In genomic region chr17:69495531-69495930, GRCm38 (mm10) we compare ENCODE assay signal across 11 mouse cellular contexts. TPM values are rescaled to one million over a fixed set of nuclear protein-coding genes. Genes with fewer than 3 reads are reported as not detected.
DNase-seq lines count a peak whose midpoint lies in the region; ATAC-seq and TF ChIP-seq lines count a peak whose summit lies in the region.
"Had no signal": no experiment of that assay in that cellular context is flagged by ENCODE, and none has a peak within 500 bp of the region (broad histone marks: within the 10 kb centered on the region; RNA-seq: fewer than 3 reads in every experiment).

No protein-coding gene starts in this region.

- no peak overlapping the region for H3K27ac ChIP-seq in kidney, postnatal 0 days

- H3K4me2 ChIP-seq in kidney, postnatal 0 days (ENCODE audit: low read length): no peak overlapping the region

- no peak overlapping the region for H3ac ChIP-seq in C2C12 (ENCODE audit: control insufficient read depth, insufficient read length, low read depth)

- TF ChIP-seq CTCF in kidney, postnatal 0 days (IDR thresholded peaks at IDR 0.05; ENCODE audit: low read depth): peak; percentile 47
- TF ChIP-seq CTCF in C2C12 (IDR thresholded peaks at IDR 0.05; ENCODE audit: control insufficient read depth, insufficient read depth, insufficient read length): no peak

- H3K9ac ChIP-seq in kidney, postnatal 0 days (ENCODE audit: low read depth, low read length): no peak overlapping the region

- H3K79me2 ChIP-seq in C2C12 (ENCODE audit: control insufficient read depth, insufficient read depth): no peaks in the 10 kb centered on the region

- H3K4me3 ChIP-seq in kidney, postnatal 0 days (replicated peaks; ENCODE audit: low read depth, low read length): no peak overlapping the region
- no peak overlapping the region for H3K4me3 ChIP-seq in C2C12 (ENCODE audit: insufficient read depth, poor library complexity, severe bottlenecking)
- H3K4me3 ChIP-seq: myocyte had no signal

- peak; percentile 10 for DNase-seq in kidney, postnatal 0 days (ENCODE audit: low spot score)
- DNase-seq in kidney, adult 9 months: no peak
- DNase-seq in ES-CJ7 (ENCODE audit: low read depth, low spot score): peak; percentile 54
- DNase-seq: gastrocnemius, postnatal 14 days had no signal

- ATAC-seq in kidney, postnatal 0 days (replicated peaks; ENCODE audit: low FRiP score, low read depth): no peak
- ATAC-seq in megakaryocyte progenitor cell, adult 5-6 weeks (replicated peaks; ENCODE audit: poor library complexity): 0 out of 2 replicates have a peak, but pooled peaks have one; percentile 42
- no peak for ATAC-seq in megakaryocyte-erythroid progenitor cell, adult 5-6 weeks (replicated peaks; ENCODE audit: low FRiP score, low TSS enrichment, poor library complexity, severe bottlenecking)
- ATAC-seq in erythroblast, adult 5-6 weeks (replicated peaks; ENCODE audit: low FRiP score, poor library complexity, severe bottlenecking): no peak

- no peaks in the 10 kb centered on the region for H3K79me3 ChIP-seq in C2C12 (ENCODE audit: low read depth)

- H3K4me1 ChIP-seq in kidney, postnatal 0 days (replicated peaks; ENCODE audit: insufficient read depth, low read length): no peaks in the 10 kb centered on the region

- no peaks in the 10 kb centered on the region for H3K36me3 ChIP-seq in kidney, postnatal 0 days (ENCODE audit: insufficient read depth, low read length)
- no peaks in the 10 kb centered on the region for H3K36me3 ChIP-seq in C2C12 (ENCODE audit: control insufficient read depth, insufficient read depth)

- 38% methylated on average over 2 of the region's 2 CpGs for WGBS in kidney, postnatal 0 days

- H3K9me3 ChIP-seq in kidney, postnatal 0 days (replicated peaks; ENCODE audit: low read length): no peaks in the 10 kb centered on the region

- H3K27me3 ChIP-seq in kidney, postnatal 0 days (ENCODE audit: insufficient read depth, low read length): no peaks in the 10 kb centered on the region
- no peaks in the 10 kb centered on the region for H3K27me3 ChIP-seq in C2C12 (ENCODE audit: control insufficient read depth, insufficient read depth, insufficient read length)

TF ChIP-seq in C2C12, 6 proteins besides CTCF, POLR2A, EP300 and RAD21:
- no peak for TF ChIP-seq MAX (IDR thresholded peaks at IDR 0.05)
- TF ChIP-seq MYOD1 (IDR thresholded peaks at IDR 0.05; ENCODE audit: control insufficient read depth, insufficient read length, low read depth): peak; percentile 36
- no peak for TF ChIP-seq USF1 (IDR thresholded peaks at IDR 0.05; ENCODE audit: low read depth)
- TF ChIP-seq MYOG (IDR thresholded peaks at IDR 0.05; ENCODE audit: control insufficient read depth, extremely low read depth, insufficient read length): no peak
- TF ChIP-seq FOSL1 (IDR thresholded peaks at IDR 0.05; ENCODE audit: insufficient read depth, low read length, poor library complexity, severe bottlenecking): no peak
- no peak for TF ChIP-seq CEBPB (IDR thresholded peaks at IDR 0.05; ENCODE audit: low read depth)

RNA-seq across cellular contexts. Expression of gene Akain1, which starts 56.4 kb away (rescaled TPM):
- not detected in 2 replicates for polyA plus RNA-seq in kidney, postnatal 0 days (2015; fragmentation: Nextera tagmentation; extraction: Ambion mirVana)
- polyA plus RNA-seq in C2C12 (2012; fragmentation: generic; extraction: Trizol): not detected
- 0.07 TPM in 1 of 2 replicates, not detected in the other for total RNA-seq in megakaryocyte progenitor cell, adult 5-6 weeks (2015)
- not detected in 2 replicates for total RNA-seq in megakaryocyte progenitor cell, adult 5-6 weeks (2017)
- total RNA-seq in megakaryocyte-erythroid progenitor cell, adult 5-6 weeks (2014; fragmentation: Nextera tagmentation): not detected in 2 replicates
- total RNA-seq in megakaryocyte-erythroid progenitor cell, adult 5-6 weeks (2017): not detected in 2 replicates
- not detected in 2 replicates for total RNA-seq in erythroblast, adult 5-6 weeks (2015; ENCODE audit: low replicate concordance)
- not detected in 2 replicates for total RNA-seq in erythroblast, adult 5-6 weeks (2017; ENCODE audit: low replicate concordance)
- total RNA-seq: gastrocnemius, postnatal 14 days had no signal
- polyA plus RNA-seq: kidney, embryonic 14.5 days; limb, embryonic 14.5 days; myocyte had no signal
